Mouse (Mus musculus) left cerebral cortex, adult 2 months (tissue): ENCODE results near the gene Slco6d1. TPM values are rescaled to one million over a fixed set of nuclear protein-coding genes. Genes with fewer than 3 reads are reported as not detected.
"Not testable (repeated sequence)": the region's sequence is repeated elsewhere in the genome, so short reads cannot be mapped to it uniquely, and the experiment has no call there.

Source experiments
- DNase-seq, 2 experiments: peaks; one replicate each; pipeline ENCODE4 v3.0.0; 2021 to 2022; ENCODE audit warnings: low spot score in 2 of 2, mixed read lengths in 1 of 2; ENCODE audit errors: extremely low spot score in 1 of 2
- H3K27ac ChIP-seq: fragments of 200-600 bp; 2 replicates; pipeline ENCODE4 v1.8.1; 2022
- H3K4me3 ChIP-seq: fragments of 200-600 bp; 2 replicates; pipeline ENCODE4 v1.8.1; 2022
- CTCF ChIP-seq: fragments of 200-600 bp; IDR thresholded peaks from 2 replicates; pipeline ENCODE4 v1.8.1; 2022; ENCODE audit warnings: antibody characterized with exemption, mild to moderate bottlenecking, moderate library complexity
- intact Hi-C: fragments of 180-260 bp; cut with DNase I; formaldehyde crosslinking; loops from one replicate; pipeline ENCODE4 v1.15.1; 2025
- long read RNA-seq, 2 experiments: library from polyadenylated mRNA; stranded (forward); transcript quantifications; one replicate each; pipeline ENCODE4 v2.0.0; 2021; ENCODE audit warnings: borderline mapping rate in 2 of 2
- microRNA-seq, 2 experiments: library from miRNA; unstranded; fragments of <30 nt; microRNA quantifications; one replicate each; pipeline ENCODE4 v1.2.0; 2021
- total RNA-seq, 2 experiments: library from RNA; stranded (reverse); gene quantifications; 2 replicates each; pipeline ENCODE4 v1.2.3; 2021

Slco6d1 gene
- not detected for total RNA-seq
- long read RNA-seq, experiment 1, result 0 reads
- long read RNA-seq, experiment 2, result 0 reads

- Histone ChIP-seq H3K27ac (no peak within 1 kb of the TSS), H3K4me3 (no peak within 1 kb of the TSS)
- no peak for TF ChIP-seq CTCF
- intact Hi-C loops, result no loop called here
- DNase-seq, result no peak
These were observed at the start of gene Slco6d1 for GRCm38 (mm10) chr1:98420824-98421223. Gene Slco6d1 (plus strand): TSS chr1:98421124.

- TF ChIP-seq CTCF, result peak; percentile 69
- no peak for DNase-seq
- no peak overlapping the region for H3K4me3 ChIP-seq
- intact Hi-C loops, result loop anchor here (5.0 kb wide), 4 partner anchors 130 to 1355 kb away; no protein-coding TSS in a partner anchor
- no peak overlapping the region for H3K27ac ChIP-seq
These were observed 28.9 kb upstream of the Slco6d1 start for GRCm38 (mm10) chr1:98392001-98392400.

- Histone ChIP-seq H3K4me3 (no peak overlapping the region), H3K27ac (peak overlapping the region; percentile 32; the same call in 1 of the 2 replicates)
- DNase-seq, result no peak
- intact Hi-C loops, result no loop called here
- no peak for TF ChIP-seq CTCF
These were observed 27.0 kb downstream of the Slco6d1 start for GRCm38 (mm10) chr1:98447929-98448328.

DNA sequence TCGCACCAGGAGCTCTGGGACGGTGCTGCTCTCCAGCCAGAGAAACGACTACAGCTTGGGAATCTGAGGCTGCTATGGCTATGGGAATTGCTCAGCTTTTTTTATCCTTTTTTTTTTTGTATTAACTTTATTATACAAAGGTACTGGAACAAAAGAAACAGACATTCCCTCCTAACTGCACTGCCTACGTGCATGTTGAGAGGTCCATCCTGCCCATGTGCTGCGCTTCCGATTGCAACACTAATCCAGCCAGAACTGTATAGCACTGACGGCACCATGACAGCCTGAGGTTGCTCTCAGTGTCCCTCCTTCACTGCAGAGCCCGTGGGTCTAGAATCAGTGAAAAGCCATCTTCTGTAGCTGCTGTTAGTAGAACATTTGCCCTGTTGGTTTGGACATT, 38.3 kb downstream of the Slco6d1 start:
- not testable (repeated sequence) for DNase-seq

DNA sequence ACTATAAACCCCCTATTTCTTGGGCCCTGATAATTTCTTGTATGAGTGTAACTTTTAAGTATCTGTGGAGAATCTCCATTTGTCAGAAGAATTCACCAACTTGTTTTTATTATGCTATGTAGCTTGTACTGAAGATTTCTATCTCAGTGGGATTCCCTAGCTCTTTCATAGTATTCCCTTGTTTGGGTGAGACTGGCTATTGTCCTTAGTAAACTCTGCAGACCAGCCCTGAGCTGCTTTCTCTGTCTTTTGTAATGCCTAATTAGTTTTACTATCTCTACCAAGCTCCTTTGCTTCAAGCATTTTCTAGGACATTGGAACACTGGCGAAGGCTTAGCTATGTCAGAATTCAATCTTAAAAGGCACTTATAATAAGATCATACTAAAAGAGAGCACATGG, 55.5 kb downstream of the Slco6d1 start:
- H3K27ac ChIP-seq, H3K4me3 ChIP-seq, intact Hi-C loops, DNase-seq: not testable (repeated sequence)

More for the DNA sequence above, 38.3 kb downstream of the Slco6d1 start:
- H3K27ac ChIP-seq, intact Hi-C loops, H3K4me3 ChIP-seq: not testable (repeated sequence)

DNA sequence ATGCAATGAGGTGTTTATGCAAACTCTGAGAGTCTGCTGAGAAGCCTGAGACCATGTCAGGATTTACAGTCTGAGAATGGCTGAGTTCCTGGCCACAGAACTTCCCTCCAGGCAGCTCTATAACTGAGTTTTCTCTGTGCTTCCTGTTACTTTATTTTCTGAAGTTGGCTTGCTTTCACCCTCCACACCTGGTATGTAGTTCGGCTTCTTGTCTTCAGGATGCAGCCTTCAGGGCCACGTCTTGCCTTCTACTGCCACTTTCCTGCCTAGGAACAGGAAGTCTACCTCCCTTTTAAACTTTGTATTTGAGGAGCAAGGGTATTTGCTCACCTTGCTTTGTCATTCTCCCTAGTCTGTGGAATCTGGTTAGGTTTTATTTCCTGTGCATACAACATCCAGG, 58.3 kb downstream of the Slco6d1 start:
- Histone ChIP-seq H3K27ac (no peak overlapping the region), H3K4me3 (no peak overlapping the region)

DNA sequence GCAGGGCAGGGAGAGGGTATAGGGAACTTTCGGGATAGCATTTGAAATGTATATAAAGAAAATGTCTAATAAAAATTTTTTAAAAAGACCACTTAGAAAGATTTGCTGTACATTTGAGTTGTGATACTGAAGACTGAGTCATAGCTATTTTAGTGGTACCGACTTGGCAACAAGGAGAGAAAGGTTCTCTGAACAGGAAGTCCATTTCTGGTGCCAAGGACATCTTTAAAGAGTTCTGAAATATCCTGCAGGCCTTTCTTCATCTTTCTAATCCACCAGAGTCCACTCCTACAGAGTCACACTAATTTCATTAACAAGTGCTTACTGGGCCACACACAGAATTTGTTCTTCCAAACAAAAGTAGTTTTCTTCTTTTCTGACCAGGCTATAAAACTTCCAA, 85.1 kb downstream of the Slco6d1 start:
- TF ChIP-seq CTCF, result no peak
- Histone ChIP-seq H3K4me3 (no peak overlapping the region), H3K27ac (no peak overlapping the region)
- intact Hi-C loops, result no loop called here
- no peak for DNase-seq

More for the DNA sequence above, 58.3 kb downstream of the Slco6d1 start:
- no peak for DNase-seq
- intact Hi-C loops, result no loop called here
- TF ChIP-seq CTCF, result no peak

DNA sequence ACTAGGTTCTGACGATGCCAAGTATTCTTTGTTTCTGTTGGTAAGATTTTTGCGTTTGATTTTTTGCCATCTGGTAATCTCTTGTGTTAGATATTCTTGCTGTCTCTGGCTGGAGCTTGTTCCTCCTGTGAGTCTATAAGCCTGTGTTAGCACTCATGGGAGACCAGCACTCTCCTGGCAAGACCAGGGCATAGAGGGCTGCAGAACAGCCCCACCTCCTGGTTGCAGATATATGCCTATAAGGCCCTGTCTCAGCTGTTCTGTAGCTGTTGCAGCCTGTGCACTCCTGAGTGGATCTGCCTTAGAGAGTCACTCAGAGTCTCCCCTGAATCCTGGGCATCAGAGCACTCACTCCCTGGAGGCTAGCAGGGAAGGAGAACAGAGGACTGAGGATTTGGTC, 102.1 kb downstream of the Slco6d1 start:
- intact Hi-C loops, result loop anchor here (5.0 kb wide), 2 partner anchors 131 to 716 kb away; no protein-coding TSS in a partner anchor
- Histone ChIP-seq H3K4me3 (no peak overlapping the region), H3K27ac (no peak overlapping the region)
- DNase-seq, result no peak
- no peak; the same call in none of the 2 replicates for TF ChIP-seq CTCF

GRCm38 (mm10) chr1:98523537-98523936, 102.6 kb downstream of the Slco6d1 start:
- peak; percentile 50 for TF ChIP-seq CTCF
- no peak overlapping the region for H3K4me3 ChIP-seq
- no peak for DNase-seq
- intact Hi-C loops, result loop anchor here (5.0 kb wide), 2 partner anchors 131 to 716 kb away; no protein-coding TSS in a partner anchor
- no peak overlapping the region for H3K27ac ChIP-seq

DNA sequence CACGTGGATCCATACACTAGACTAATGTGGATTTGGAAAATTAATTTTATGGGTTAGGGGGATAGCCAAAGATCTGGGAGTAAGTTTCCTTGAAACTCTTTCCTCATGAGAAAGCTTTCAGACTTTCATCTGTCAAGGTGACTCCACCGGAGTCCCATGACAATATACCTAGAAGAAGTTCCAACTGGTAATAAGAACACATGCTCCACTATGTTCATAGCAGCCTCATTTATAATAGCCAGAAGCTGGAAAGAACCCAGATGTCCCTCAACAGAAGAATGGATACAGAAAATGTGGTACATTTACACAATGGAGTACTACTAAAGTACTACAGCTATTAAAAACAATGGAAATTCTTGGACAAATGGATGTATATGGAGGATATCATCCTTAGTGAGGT, 107.4 kb downstream of the Slco6d1 start:
- H3K4me3 ChIP-seq, H3K27ac ChIP-seq, intact Hi-C loops, DNase-seq: not testable (repeated sequence)

GRCm38 (mm10) chr1:98545372-98545771, 124.4 kb downstream of the Slco6d1 start:
- no peak for TF ChIP-seq CTCF
- intact Hi-C loops, result no loop called here
- no peak overlapping the region for H3K4me3 ChIP-seq

GRCm38 (mm10) chr1:98554388-98554787, 133.5 kb downstream of the Slco6d1 start:
- no peak for DNase-seq
- TF ChIP-seq CTCF, result no peak
- Histone ChIP-seq H3K27ac (no peak overlapping the region), H3K4me3 (no peak overlapping the region)
- intact Hi-C loops, result no loop called here

More at GRCm38 (mm10) chr1:98545372-98545771, 124.4 kb downstream of the Slco6d1 start:
- no peak for DNase-seq
- no peak overlapping the region for H3K27ac ChIP-seq

DNA sequence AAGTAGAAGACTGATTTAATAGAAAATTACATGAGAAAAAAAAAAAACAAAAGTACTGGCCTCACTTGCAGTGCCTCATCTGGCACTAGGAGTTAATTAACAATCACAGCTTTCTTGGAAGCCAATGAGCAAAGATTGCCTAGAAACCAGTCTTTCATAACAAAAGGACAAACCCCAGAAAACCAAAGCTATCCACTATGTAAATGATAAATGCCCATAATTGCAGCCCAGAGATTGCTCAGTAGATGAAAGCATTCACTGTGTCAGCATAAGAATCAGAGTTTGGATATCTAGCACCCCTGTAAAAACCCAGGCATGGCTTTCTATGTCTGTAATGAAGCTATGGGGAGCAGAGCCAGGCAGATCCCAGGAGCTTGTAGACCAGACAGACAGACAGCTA, 144.8 kb downstream of the Slco6d1 start:
- no peak for TF ChIP-seq CTCF
- no peak for DNase-seq
- no peak overlapping the region for H3K4me3 ChIP-seq
- H3K27ac ChIP-seq, result no peak overlapping the region
- intact Hi-C loops, result no loop called here

Small RNA genes lying within 50 kb of the gene (microRNA-seq; reads per million reads assigned to microRNA genes)
- gene Gm26134, result 0 reads per million in 2 experiments
